Mouse (Mus musculus): ENCODE results near the gene Gsdma2. TPM values are rescaled to one million over a fixed set of nuclear protein-coding genes. Genes with fewer than 3 reads are reported as not detected.
"Not testable (repeated sequence)": the region's sequence is repeated elsewhere in the genome, so short reads cannot be mapped to it uniquely, and the experiment has no call there.

Gsdma2 gene
- polyA plus RNA-seq, 1 experiment = 0.81 TPM

DNA sequence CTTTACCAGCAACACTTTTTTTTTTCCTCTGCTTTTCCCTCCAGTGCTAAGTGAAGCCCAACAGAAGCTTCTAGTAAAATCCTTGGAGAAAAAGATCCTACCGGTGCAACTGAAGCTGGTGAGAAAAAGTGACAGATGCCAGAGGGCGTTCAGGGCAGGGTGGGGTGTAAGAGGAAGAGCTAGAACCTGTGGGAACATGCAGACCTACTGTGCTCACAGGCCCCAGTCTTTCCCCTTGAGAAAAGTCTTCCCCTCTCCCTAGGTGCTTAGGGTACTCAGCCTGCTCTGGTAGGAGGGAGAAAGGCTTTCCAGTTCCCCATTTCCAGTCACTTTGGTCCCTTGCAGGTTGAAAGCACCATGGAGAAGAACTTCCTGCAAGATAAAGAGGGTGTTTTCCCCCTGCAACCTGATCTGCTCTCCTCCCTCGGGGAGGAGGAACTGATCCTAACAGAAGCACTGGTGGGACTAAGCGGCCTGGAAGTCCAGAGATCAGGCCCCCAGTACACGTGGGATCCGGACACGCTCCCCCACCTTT lies 29.3 kb downstream of the Gsdma2 start:
- WGBS = 68% methylated on average over 7 of the region's 7 CpGs
- Histone ChIP-seq H3K27me3 (ENCODE audit: control insufficient read depth, insufficient read depth, low read length) (no peaks in the 10 kb centered on the region), H3K27ac (ENCODE audit: control insufficient read depth, insufficient read depth, low read length) (no peak overlapping the region), H3K36me3 (ENCODE audit: control insufficient read depth, insufficient read depth, low read length) (no peaks in the 10 kb centered on the region), H3K4me3 (ENCODE audit: control insufficient read depth, insufficient read depth, low read length) (no peak overlapping the region), H3K4me1 (replicated peaks; ENCODE audit: control insufficient read depth, insufficient read depth, low read length) (no peaks in the 10 kb centered on the region)
- no peak for TF ChIP-seq CTCF (IDR thresholded peaks at IDR 0.05; ENCODE audit: borderline replicate concordance, control insufficient read depth, extremely low read depth, insufficient read depth, low read length, poor library complexity)
- no peak for TF ChIP-seq POLR2A (IDR thresholded peaks at IDR 0.05; ENCODE audit: control insufficient read depth, extremely low read depth, insufficient read depth, low read length, poor library complexity)
- no peak for DNase-seq

DNA sequence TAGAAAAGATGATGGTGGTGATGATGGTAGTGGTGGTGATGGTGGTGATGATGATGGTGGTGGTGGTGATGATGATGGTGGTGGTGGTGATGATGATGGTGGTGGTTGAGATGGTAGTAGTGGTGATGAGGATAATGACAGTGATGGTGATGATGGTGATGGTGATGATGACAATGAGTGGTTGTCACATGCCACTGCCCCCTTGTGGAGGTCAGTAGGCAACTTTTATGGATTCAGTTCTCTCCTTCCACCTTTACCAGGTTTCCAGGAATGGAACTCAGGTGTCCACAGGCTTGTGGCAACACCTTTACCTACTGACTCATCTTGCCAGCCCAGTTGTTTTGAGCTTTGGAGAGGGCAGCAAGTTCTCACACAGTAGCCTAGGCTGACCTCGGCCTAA lies 33.5 kb downstream of the Gsdma2 start:
- no peak overlapping the region for H3K4me3 ChIP-seq (ENCODE audit: control insufficient read depth, insufficient read depth, low read length)
- no peak for DNase-seq
- peaks cover 2% of the 10 kb centered on the region; the same call in 1 of the 2 replicates for H3K4me1 ChIP-seq (replicated peaks; ENCODE audit: control insufficient read depth, insufficient read depth, low read length)
- no peaks in the 10 kb centered on the region for H3K27me3 ChIP-seq (ENCODE audit: control insufficient read depth, insufficient read depth, low read length)
- H3K27ac ChIP-seq (ENCODE audit: control insufficient read depth, insufficient read depth, low read length) = no peak overlapping the region
- 100% methylated on average over 1 of the region's 1 CpGs for WGBS
- TF ChIP-seq POLR2A (IDR thresholded peaks at IDR 0.05; ENCODE audit: control insufficient read depth, extremely low read depth, insufficient read depth, low read length, poor library complexity) (no peak), CTCF (IDR thresholded peaks at IDR 0.05; ENCODE audit: borderline replicate concordance, control insufficient read depth, extremely low read depth, insufficient read depth, low read length, poor library complexity) (no peak)
- no peaks in the 10 kb centered on the region; the same call in 1 of the 2 replicates for H3K36me3 ChIP-seq (ENCODE audit: control insufficient read depth, insufficient read depth, low read length)

DNA sequence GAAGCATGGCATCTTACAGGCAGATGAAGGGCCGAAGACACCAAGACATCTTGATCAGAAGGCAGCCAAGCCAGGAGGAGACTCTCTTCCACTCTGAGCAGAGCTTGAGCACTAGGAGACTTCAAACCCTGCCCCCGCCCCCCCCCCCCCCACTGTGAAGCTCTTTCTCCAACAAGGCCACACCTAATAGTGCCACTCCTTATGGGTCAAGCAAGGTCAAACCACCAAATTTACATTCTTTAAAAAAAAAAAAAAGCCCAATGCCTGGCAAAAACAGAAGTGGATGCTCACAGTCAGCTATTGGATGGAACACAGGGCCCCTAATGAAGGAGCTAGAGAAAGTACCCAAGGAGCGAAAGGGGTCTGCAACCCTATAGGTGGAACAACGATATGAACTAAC lies 34.0 kb downstream of the Gsdma2 start:
- not testable (repeated sequence) for DNase-seq; H3K27ac ChIP-seq (ENCODE audit: control insufficient read depth, insufficient read depth, low read length); H3K27me3 ChIP-seq (ENCODE audit: control insufficient read depth, insufficient read depth, low read length); H3K4me3 ChIP-seq (ENCODE audit: control insufficient read depth, insufficient read depth, low read length); H3K4me1 ChIP-seq (replicated peaks; ENCODE audit: control insufficient read depth, insufficient read depth, low read length); H3K36me3 ChIP-seq (ENCODE audit: control insufficient read depth, insufficient read depth, low read length)
- WGBS = 92% methylated on average over 4 of the region's 4 CpGs

DNA sequence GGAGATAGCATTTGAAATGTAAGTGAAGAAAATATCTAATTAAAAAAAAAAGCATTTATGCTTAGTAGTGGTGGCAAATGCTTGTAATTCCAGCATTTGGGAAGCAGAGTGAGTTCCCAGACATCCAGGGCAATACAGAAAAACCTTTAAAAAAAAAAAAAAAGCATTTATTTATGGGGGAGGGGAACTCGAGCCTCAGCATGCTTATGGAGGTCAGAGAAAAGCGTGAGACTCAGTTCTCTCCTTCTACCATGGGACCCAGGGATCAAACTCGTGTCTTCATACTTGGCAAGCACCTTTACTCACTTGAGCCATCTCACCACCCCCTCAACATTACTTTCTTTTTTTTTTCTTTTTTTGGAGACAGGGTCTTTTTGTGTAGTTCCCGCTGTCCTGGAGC lies 34.6 kb downstream of the Gsdma2 start:
- H3K27ac ChIP-seq (ENCODE audit: control insufficient read depth, insufficient read depth, low read length) = no peak overlapping the region
- TF ChIP-seq POLR2A (IDR thresholded peaks at IDR 0.05; ENCODE audit: control insufficient read depth, extremely low read depth, insufficient read depth, low read length, poor library complexity) = no peak
- TF ChIP-seq CTCF (IDR thresholded peaks at IDR 0.05; ENCODE audit: borderline replicate concordance, control insufficient read depth, extremely low read depth, insufficient read depth, low read length, poor library complexity) = no peak
- no peaks in the 10 kb centered on the region for H3K27me3 ChIP-seq (ENCODE audit: control insufficient read depth, insufficient read depth, low read length)
- H3K4me1 ChIP-seq (replicated peaks; ENCODE audit: control insufficient read depth, insufficient read depth, low read length) = peaks cover 2% of the 10 kb centered on the region; the same call in 1 of the 2 replicates
- peaks cover 12% of the 10 kb centered on the region for H3K36me3 ChIP-seq (ENCODE audit: control insufficient read depth, insufficient read depth, low read length)
- WGBS = 90% methylated on average over 4 of the region's 4 CpGs
- DNase-seq = no peak
- H3K4me3 ChIP-seq (ENCODE audit: control insufficient read depth, insufficient read depth, low read length) = no peak overlapping the region

DNA sequence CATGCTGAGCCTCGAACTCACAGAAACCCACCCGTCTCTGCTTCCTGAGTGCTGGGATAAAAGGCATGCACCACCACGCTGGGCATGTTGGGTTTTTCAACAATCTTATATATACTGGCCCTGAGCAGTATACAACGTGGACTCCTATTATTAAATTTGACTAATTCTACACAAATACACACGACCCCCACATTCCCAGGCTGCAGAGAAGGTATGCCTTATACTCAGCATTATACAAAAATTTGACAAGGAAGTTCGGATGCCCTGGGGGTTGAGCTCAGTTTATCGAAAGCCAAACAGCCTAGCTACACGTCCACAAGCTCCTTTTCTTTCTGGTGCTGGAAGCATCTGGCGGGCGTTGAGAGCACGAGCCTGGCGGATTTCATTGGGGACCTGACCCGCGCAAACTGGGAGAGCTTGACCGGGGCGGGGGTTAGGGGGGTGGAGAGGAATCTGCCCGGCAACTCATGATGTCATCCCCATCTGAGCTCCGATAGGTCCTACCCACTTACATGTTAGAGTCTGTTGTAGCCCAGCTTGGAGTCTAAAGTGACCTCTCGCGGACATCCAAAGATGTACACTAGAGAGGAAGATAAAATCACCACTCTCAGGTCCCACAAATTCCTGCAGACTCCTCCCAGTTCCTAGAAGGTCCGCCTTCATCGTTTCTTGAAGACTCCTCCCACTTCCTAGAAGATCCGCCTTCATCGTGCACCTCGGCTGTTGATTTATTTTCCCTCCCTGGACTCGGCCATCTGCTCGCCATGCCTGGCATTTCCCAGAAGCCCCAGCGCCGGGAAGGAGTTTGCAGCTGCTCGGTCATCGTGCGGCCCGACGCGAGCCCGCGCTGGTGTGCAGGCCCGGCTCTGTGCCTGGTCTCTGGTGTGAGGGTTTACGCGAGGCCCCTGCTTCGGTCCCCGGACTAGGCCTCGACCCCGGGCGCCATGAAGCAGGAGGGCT lies 35.5 kb downstream of the Gsdma2 start, which contains the start of gene Psmd3:
Gene Psmd3 (plus strand): TSS at position 769 of the 960 bp plus-strand sequence.
- Histone ChIP-seq H3K4me1 (replicated peaks; ENCODE audit: control insufficient read depth, insufficient read depth, low read length) (peaks cover 2% of the 10 kb centered on the region; the same call in 1 of the 2 replicates), H3K4me3 (ENCODE audit: control insufficient read depth, insufficient read depth, low read length) (peak within 1 kb of the TSS; percentile 71), H3K36me3 (ENCODE audit: control insufficient read depth, insufficient read depth, low read length) (peaks cover 17% of the 10 kb centered on the region), H3K27ac (ENCODE audit: control insufficient read depth, insufficient read depth, low read length) (no peak within 1 kb of the TSS), H3K27me3 (ENCODE audit: control insufficient read depth, insufficient read depth, low read length) (no peaks in the 10 kb centered on the region)
- TF ChIP-seq POLR2A (IDR thresholded peaks at IDR 0.05; ENCODE audit: control insufficient read depth, extremely low read depth, insufficient read depth, low read length, poor library complexity) (peak; percentile 87), CTCF (IDR thresholded peaks at IDR 0.05; ENCODE audit: borderline replicate concordance, control insufficient read depth, extremely low read depth, insufficient read depth, low read length, poor library complexity) (no peak; the same call in 1 of the 2 replicates)
- 3% methylated on average over 45 of the region's 45 CpGs for WGBS
- DNase-seq = peak; percentile 98

DNA sequence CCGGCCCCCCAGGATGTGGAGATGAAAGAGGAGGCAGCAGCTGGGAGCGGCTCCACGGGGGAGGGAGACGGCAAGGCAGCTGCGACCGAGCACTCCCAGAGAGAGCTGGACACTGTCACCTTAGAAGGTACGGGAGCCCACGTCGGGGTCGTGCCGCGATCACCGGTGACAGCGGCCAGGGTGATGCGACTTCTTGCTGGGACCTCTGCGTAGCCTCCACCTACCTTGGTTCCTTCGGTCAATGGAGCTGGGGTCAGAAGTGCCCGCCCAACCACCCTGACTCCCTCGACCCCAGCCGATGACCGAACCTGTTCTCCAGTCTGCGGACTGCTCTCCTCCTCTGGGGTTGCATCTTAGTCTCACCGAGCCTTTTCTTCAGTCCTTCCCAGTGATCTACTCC lies 36.3 kb downstream of the Gsdma2 start:
- H3K4me3 ChIP-seq (ENCODE audit: control insufficient read depth, insufficient read depth, low read length) = peak overlapping the region; percentile 71
- TF ChIP-seq CTCF (IDR thresholded peaks at IDR 0.05; ENCODE audit: borderline replicate concordance, control insufficient read depth, extremely low read depth, insufficient read depth, low read length, poor library complexity) (no peak), POLR2A (IDR thresholded peaks at IDR 0.05; ENCODE audit: control insufficient read depth, extremely low read depth, insufficient read depth, low read length, poor library complexity) (no peak)
- under 1% methylated on average over 23 of the region's 23 CpGs for WGBS
- H3K27me3 ChIP-seq (ENCODE audit: control insufficient read depth, insufficient read depth, low read length) = no peaks in the 10 kb centered on the region
- peaks cover 24% of the 10 kb centered on the region for H3K36me3 ChIP-seq (ENCODE audit: control insufficient read depth, insufficient read depth, low read length)
- peaks cover 2% of the 10 kb centered on the region; the same call in 1 of the 2 replicates for H3K4me1 ChIP-seq (replicated peaks; ENCODE audit: control insufficient read depth, insufficient read depth, low read length)
- H3K27ac ChIP-seq (ENCODE audit: control insufficient read depth, insufficient read depth, low read length) = no peak overlapping the region
- no peak for DNase-seq

Data from thymus, adult 2 months (tissue).